Mouse (Mus musculus): ENCODE measurements around the gene Krtap19-3.

Gene Krtap19-3

DNA sequence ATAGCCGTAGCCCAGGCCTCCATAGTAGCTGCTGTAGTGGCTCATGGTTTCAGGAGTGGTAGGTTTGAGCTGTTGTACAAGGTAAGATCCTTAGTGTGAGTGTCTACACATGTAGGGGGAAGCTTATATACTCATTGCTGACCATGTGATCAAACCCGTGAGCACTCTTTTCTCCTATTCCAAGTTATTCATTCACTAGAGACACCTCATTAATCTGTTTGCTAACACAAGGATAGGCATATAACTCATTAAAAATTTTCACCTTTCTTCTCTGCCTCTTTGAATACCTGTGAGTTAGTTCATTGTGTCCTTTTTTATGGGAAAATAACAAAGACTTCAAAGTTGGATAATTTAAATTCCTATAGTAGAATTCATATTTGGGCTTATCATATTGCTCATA is at the start of gene Krtap19-3:
Gene Krtap19-3 (minus strand): TSS at position 101 of the 400 bp plus-strand sequence.
- no peak for DNase-seq

DNA sequence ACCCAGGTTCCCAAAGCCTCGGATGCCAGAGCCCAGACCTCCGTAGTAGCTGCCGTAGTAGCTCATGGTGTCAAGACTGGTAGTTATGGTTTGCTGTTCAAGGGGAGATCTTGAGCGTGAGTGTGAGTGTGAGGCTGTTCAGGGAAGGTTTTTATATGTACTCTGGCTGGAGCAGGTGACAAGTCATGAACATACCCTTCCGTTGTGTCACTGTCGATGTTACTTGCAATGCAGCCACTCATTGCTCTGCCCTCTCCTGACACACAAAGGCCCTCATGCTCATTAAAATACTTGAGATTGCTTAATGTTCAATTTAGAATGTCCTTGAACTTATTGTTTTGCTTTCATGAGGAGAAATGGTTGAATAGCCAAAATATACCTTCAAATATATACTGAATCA is 18.5 kb upstream of the Krtap19-3 start, which contains the start of gene Krtap19-5:
Gene Krtap19-5 (minus strand): TSS at position 101 of the 400 bp plus-strand sequence.
- no peak for DNase-seq

DNA sequence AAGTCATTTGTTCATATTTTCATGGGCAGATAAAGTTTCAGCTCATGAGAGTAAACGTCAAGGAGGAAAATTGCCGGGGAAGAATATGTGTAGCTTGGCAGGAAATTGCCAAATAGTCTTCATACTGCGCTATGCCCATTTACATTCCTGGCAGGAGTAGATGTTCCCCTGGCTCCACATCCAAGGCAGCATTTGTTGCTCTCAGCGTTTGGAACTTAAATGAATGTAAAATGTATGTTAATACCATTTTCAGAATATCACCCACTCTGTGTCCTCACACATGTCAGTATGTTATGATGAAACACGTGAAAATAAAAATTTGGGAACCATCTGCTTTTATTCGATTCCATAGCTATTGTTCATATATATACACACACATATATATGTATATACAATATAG is 9.0 kb upstream of the Krtap19-3 start:
- DNase-seq, result no peak

DNA sequence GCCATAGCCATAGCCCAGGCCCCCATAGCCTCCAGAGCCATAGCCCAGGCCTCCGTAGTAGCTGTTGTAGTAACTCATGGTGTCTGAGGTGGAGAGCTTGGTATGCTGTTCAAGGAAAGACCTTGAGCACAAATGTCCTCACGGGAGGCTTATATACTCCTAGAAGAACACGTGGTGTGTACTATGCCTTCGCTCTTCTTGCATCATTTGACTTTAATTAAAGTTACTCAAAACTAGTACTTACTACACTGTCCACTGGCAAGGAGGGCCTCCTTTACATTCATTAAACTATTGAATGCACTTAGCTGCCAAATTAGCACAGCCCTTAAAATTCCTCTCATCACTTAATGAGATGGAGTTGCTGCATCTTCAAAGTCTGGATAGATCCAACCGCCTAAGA is 7.2 kb upstream of the Krtap19-3 start, which contains the start of gene Krtap19-4:
Gene Krtap19-4 (minus strand): TSS at position 101 of the 400 bp plus-strand sequence.
- DNase-seq, result no peak

DNA sequence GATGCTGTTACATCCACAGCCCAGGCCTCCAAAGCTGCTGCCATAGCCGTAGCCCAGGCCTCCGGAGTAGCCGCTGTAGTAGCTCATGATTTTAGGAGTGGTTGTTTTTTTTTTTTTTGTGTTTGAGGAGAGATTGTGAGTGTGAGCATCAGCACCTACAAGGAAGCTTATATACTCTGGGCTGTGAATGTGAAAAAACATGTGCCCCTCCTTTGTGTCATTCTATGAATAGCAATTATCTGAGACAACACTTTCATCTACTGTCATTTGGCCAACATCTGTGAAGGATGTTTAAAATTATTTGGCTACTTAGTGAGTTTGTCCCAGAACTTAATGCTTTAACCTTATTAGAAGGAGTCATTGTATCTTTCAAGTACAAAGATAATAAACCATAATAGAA is 3.7 kb downstream of the Krtap19-3 start, which contains the start of gene Krtap19-2:
Gene Krtap19-2 (minus strand): TSS at position 101 of the 400 bp plus-strand sequence.
- no peak for DNase-seq

DNA sequence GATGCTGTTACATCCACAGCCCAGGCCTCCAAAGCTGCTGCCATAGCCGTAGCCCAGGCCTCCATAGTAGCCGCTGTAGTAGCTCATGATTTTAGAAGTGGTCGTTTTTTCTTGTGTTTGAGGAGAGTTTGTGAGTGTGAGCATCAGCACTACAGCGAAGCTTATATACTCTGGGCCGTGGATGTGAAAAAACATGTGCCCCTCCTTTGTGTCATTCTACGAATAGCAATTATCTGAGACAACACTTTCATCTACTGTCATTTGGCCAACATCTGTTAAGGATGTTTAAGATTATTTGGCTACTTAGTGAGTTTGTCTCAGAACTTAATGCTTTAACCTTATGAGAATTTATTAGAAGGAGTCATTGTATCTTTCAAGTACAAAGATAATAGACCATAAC is 8.5 kb downstream of the Krtap19-3 start, which contains the start of gene Krtap19-1:
Gene Krtap19-1 (minus strand): TSS at position 101 of the 400 bp plus-strand sequence.
- no peak for DNase-seq

DNA sequence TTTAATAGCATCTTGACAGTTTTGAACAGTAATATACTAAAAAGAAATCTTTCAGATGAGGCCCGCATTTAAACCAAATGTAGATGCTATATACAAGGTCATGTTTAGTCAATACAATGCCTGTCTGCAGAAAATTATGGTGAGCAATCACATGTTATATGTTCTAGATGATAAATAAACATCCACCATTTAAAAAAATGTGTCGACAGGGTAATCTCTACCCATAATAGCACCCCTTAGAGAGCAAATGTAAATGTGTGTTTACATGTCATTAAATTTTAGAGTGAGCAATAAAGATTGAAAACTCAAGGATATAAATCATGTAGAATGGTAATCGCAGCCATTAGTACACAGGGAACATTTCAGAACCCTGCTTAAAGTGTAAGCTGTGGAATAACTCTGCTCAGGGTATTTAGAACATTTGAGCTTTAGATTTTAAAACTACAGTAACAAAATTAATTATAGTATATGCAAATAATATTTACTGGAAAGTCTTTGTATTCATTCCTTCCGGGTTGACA is 12.9 kb downstream of the Krtap19-3 start:
- DNase-seq, result no peak

DNA sequence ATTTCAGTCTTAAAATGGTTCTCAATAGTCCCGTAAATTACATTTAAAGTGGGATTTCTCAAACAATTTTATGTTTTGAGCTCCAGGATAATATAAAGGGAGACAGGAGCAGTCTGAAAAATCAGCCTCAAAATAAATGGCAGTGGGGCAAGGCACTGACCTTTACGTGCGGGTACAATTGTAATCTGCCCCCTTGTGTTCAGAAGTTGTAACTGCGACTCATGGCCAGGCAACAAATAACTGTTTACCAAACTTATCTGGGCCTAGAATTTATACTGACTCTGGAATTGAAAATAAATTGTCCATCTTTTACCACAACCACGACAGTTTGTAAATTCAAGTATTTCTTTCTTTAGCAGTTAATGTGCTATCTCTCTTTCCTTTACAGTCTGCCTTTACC is 26.4 kb downstream of the Krtap19-3 start:
- DNase-seq, result no peak

DNA sequence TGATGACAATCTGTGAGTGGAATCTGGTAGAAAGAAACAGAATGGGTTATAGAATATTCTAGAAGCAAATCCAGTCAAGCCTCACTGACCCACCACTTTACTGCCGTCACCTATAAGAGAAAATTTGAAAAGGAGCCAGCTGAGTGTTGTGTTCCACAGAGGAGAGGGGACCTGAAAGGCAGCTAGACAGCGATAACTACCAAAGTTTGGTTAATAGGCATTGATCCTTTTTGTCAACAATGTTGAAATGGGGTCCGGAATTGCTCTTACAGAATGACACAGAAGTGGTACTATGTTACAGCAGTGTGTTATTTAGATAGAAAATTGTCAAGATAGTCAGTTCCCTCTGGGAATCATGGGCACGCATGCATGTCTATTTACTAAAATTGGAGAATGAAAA is 29.3 kb downstream of the Krtap19-3 start:
- no peak for DNase-seq

DNA sequence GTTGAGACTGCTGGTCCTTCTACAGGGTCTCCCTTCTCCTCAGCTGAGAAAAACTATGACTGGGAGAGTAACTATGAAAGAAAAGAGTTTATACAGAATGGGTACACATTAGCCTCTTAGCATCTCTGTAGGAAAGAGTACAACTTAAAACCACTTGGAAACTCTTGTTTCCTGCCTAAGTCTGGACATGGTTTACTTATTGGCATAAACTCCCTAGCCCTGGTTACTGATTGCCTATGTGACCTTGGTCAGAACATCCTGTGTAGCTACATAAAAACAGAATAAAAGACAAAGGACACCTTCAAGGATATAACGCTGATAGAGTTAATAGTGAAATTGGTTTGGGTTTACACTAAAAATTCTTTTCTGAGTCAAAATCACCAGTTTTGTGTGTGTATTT is 30.5 kb downstream of the Krtap19-3 start:
- no peak for DNase-seq
